Mouse (Mus musculus) stomach, postnatal 0 days (tissue): ENCODE measurements at regions not wholly inside any gene's neighbourhood (a gene's known extent, or its start where the extent isn't known, plus 50 kb on each side); places are given as distances from the start of the nearest gene placed in this dataset.

Experiments used
- CTCF ChIP-seq: IDR thresholded peaks from 2 replicates; pipeline ENCODE4 v1.5.1; 2016; ENCODE audit warnings: antibody characterized with exemption, low read depth, mild to moderate bottlenecking, moderate library complexity
- EP300 ChIP-seq: optimal IDR thresholded peaks from 2 replicates; pipeline ENCODE3; 2016; ENCODE audit warnings: antibody characterized with exemption

GRCm38 (mm10) chr5:54746973-54747372 is 748.7 kb downstream of the Stim2 start:
- no peak for TF ChIP-seq EP300
- TF ChIP-seq CTCF, result no peak
